Mouse (Mus musculus) intestine, embryonic 16.5 days (tissue): Measurements from ENCODE around the gene Vgf. TPM values are rescaled to one million over a fixed set of nuclear protein-coding genes. Genes with fewer than 3 reads are reported as not detected.

Experiments used
- ATAC-seq: fragments of 200-750 bp; cut with Nextera tagmentation; 2 replicates; pipeline ENCODE4 v1.8.0; 2017; ENCODE audit warnings: moderate TSS enrichment, moderate library complexity
- H3K27ac ChIP-seq: fragments of 300-500 bp; sonication (generic); 2 replicates; pipeline ENCODE4 v1.5.1; 2014; ENCODE audit warnings: mild to moderate bottlenecking, low read length
- H3K27me3 ChIP-seq: fragments of 300-500 bp; sonication (generic); replicated peaks from 2 replicates; pipeline ENCODE4 v1.6.1; 2014; ENCODE audit warnings: low read length, control low read depth, mixed read lengths; ENCODE audit not compliant: control insufficient read depth, insufficient read depth
- H3K36me3 ChIP-seq: fragments of 300-500 bp; sonication (generic); 2 replicates; pipeline ENCODE4 v1.6.1; 2014; ENCODE audit warnings: low read length, control low read depth; ENCODE audit not compliant: control insufficient read depth, insufficient read depth
- H3K4me1 ChIP-seq: fragments of 300-500 bp; sonication (generic); 2 replicates; pipeline ENCODE4 v1.6.1; 2014; ENCODE audit warnings: low read length, control low read depth, mixed read lengths; ENCODE audit not compliant: control insufficient read depth, insufficient read depth
- H3K4me2 ChIP-seq: fragments of 300-500 bp; sonication (generic); 2 replicates; pipeline ENCODE4 v1.6.1; 2014; ENCODE audit warnings: low read depth, low read length, control low read depth
- H3K4me3 ChIP-seq: fragments of 300-500 bp; sonication (generic); 2 replicates; pipeline ENCODE4 v1.5.1; 2014; ENCODE audit warnings: mild to moderate bottlenecking, low read length
- H3K9ac ChIP-seq: fragments of 300-500 bp; sonication (generic); 2 replicates; pipeline ENCODE4 v1.6.1; 2014; ENCODE audit warnings: low read depth, low read length
- H3K9me3 ChIP-seq: fragments of 300-500 bp; sonication (generic); 2 replicates; pipeline ENCODE4 v1.6.1; 2016; ENCODE audit warnings: low read length, control low read depth; ENCODE audit not compliant: control insufficient read depth
- WGBS: fragments of 180-500 bp; shearing (Covaris S2); extraction: QIAGEN DNeasy Blood & Tissue Kit; methylation state at CpG from one replicate; pipeline ENCODE4 v1.1.7; 2014; 5-methylcytosine and 5-hydroxymethylcytosine counted together
- polyA plus RNA-seq: library from polyadenylated mRNA; unstranded; fragments of >200 nt; fragmentation: Nextera tagmentation; extraction: Ambion mirVana; gene quantifications from 2 replicates; pipeline ENCODE4 v1.2.1, GENCODE M21; 2015

Gene Vgf
- polyA plus RNA-seq, 1 experiment from 2014 or later = 0.50 TPM

DNA sequence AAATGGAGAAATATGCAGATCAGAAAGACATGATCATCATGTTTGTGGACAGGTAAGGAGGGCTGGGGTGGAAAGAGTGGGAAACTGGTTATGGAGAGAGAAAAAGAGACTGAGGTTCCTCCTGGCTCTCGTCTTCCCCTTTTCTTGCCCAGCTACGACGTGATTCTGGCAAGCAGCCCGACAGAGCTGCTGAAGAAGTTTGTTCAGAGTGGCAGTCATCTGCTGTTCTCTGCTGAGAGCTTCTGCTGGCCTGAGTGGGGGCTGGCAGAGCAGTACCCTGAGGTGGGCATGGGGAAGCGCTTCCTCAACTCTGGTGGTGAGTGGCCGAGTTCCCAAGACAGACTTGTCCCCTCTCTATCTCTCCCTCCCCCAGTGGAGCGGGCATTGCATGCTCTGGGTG is 37.8 kb upstream of the Vgf start:
- Histone ChIP-seq H3K4me2 (peak overlapping the region; percentile 88), H3K27me3 (no peaks in the 10 kb centered on the region), H3K9ac (peak overlapping the region; percentile 97; the same call in 1 of the 2 replicates), H3K4me1 (peaks cover 14% of the 10 kb centered on the region), H3K36me3 (peaks cover 17% of the 10 kb centered on the region), H3K27ac (no peak overlapping the region), H3K4me3 (peak overlapping the region; percentile 94; the same call in 1 of the 2 replicates), H3K9me3 (no peaks in the 10 kb centered on the region)
- 53% methylated on average over 7 of the region's 7 CpGs for WGBS
- ATAC-seq = no peak

DNA sequence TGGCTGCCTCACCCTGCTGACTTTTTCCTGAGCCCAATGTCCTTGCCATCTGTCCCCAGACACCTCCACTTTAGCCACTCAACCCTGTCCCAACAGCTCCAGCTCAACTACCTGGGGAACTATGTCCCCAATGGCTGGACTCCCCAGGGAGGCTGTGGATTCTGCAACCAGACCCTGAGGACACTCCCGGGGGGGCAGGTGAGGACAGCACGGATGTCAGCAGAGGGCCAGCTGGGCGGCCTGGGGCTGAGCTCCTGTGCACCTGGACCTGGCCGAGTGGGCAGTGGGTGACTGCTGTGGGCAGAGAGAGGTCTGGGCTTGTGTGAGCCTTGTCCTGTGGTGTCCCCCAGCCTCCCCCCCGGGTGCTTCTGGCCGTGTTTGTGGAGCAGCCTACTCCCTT is 36.4 kb upstream of the Vgf start:
- Histone ChIP-seq H3K36me3 (peaks cover 26% of the 10 kb centered on the region; the same call in 1 of the 2 replicates), H3K27ac (no peak overlapping the region), H3K4me3 (no peak overlapping the region), H3K9me3 (no peaks in the 10 kb centered on the region), H3K27me3 (no peaks in the 10 kb centered on the region), H3K9ac (no peak overlapping the region), H3K4me2 (no peak overlapping the region), H3K4me1 (peaks cover 14% of the 10 kb centered on the region)
- ATAC-seq = no peak
- WGBS = 88% methylated on average over 6 of the region's 6 CpGs

DNA sequence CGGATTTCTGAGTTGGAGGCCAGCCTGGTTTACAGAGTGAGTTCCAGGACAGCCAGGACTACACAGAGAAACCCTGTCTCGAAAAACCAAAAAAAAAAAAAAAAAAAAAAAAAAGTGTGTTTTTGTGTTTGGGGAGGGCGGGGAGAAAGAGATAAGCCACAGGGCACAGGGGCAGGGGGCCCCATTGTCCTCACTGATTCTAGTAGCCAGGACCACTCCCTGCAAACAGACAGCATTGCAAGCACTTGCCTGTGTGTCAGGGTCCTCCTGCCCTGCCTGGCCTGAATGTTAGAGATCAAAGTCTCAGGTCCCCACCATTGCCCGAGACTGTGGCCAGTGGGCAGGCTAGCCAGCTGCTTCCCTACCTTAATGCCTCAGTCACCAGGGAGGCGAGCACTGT is 26.7 kb upstream of the Vgf start:
- no peaks in the 10 kb centered on the region for H3K27me3 ChIP-seq
- no peak overlapping the region for H3K27ac ChIP-seq
- H3K4me1 ChIP-seq = no peaks in the 10 kb centered on the region
- no peak overlapping the region for H3K4me2 ChIP-seq
- H3K36me3 ChIP-seq = 0 out of 2 replicates have a peak, but pooled peaks cover 3% of the 10 kb centered on the region
- ATAC-seq = no peak
- no peaks in the 10 kb centered on the region for H3K9me3 ChIP-seq
- 60% methylated on average over 4 of the region's 5 CpGs for WGBS
- no peak overlapping the region for H3K4me3 ChIP-seq
- no peak overlapping the region for H3K9ac ChIP-seq

DNA sequence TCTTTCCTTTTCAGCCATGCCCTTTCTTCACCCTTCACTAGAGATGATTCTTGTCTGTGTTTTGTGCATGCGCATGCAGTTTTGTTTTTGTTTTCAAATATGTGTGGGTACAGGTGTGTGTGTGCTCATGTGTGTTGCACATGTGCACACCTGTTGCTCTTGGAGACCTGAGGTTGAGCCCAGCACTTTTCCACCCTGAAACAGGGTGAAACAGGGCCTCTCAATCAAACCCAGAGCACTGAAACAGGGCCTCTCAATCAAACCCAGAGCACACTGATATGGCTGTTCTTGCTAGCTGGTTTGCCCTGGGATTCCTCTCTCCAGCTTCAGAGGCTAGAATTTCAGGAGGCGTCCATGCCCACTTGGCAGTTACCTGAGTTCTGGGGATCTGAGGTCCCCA is 25.6 kb upstream of the Vgf start:
- Histone ChIP-seq H3K36me3 (no peaks in the 10 kb centered on the region), H3K9me3 (no peaks in the 10 kb centered on the region), H3K4me3 (no peak overlapping the region), H3K4me2 (no peak overlapping the region), H3K27me3 (no peaks in the 10 kb centered on the region), H3K9ac (no peak overlapping the region), H3K27ac (no peak overlapping the region), H3K4me1 (no peaks in the 10 kb centered on the region)
- 78% methylated on average over 2 of the region's 2 CpGs for WGBS
- no peak for ATAC-seq

DNA sequence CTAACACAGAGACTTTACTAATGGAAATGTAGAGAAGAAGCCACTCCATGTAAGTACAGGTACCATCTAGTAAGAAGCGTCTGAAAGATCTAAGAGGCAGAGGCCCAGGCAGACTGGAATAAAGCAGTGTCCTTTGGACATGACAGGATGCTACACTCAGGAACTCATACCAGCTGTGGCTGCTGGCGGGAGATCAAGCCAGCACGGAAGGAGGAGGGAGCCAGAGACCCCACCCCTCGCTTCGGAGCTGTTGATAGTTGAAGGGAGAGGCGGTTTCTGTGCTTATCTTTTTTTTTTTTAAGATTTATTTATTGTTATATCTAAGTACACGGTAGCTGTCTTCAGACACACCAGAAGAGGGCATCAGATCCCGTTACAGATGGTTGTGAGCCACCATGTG is 18.9 kb upstream of the Vgf start:
- ATAC-seq = no peak
- Histone ChIP-seq H3K9me3 (no peaks in the 10 kb centered on the region), H3K27me3 (no peaks in the 10 kb centered on the region), H3K4me3 (no peak overlapping the region), H3K9ac (no peak overlapping the region), H3K4me2 (no peak overlapping the region), H3K4me1 (0 out of 2 replicates have a peak, but pooled peaks cover 3% of the 10 kb centered on the region), H3K27ac (no peak overlapping the region), H3K36me3 (no peaks in the 10 kb centered on the region)
- 30% methylated on average over 8 of the region's 8 CpGs for WGBS

DNA sequence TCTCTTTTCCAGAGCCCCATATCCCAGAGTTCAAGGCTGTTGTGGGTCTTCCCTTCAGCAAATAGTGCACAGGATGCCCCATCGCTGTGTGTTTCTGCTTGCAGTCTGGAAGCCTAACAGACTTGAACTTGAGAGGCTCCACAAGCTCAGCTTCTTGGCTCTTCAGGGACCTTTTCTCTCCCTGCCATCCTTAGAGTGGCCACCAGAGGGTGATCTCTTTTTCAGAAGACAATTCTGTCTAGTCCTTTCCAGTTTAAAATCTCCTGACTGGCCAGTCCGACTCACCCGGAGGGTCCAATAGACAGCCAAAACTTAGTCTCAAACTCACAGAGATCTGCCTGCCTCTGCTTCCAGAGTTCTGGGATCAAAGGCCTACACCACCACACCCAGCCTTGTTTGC is 16.2 kb upstream of the Vgf start:
- no peak overlapping the region for H3K27ac ChIP-seq
- H3K36me3 ChIP-seq = no peaks in the 10 kb centered on the region
- no peaks in the 10 kb centered on the region for H3K27me3 ChIP-seq
- H3K9me3 ChIP-seq = no peaks in the 10 kb centered on the region
- ATAC-seq = no peak
- H3K4me2 ChIP-seq = no peak overlapping the region
- no peak overlapping the region for H3K9ac ChIP-seq
- H3K4me3 ChIP-seq = no peak overlapping the region
- 27% methylated on average over 3 of the region's 3 CpGs for WGBS
- H3K4me1 ChIP-seq = 0 out of 2 replicates have a peak, but pooled peaks cover 3% of the 10 kb centered on the region

DNA sequence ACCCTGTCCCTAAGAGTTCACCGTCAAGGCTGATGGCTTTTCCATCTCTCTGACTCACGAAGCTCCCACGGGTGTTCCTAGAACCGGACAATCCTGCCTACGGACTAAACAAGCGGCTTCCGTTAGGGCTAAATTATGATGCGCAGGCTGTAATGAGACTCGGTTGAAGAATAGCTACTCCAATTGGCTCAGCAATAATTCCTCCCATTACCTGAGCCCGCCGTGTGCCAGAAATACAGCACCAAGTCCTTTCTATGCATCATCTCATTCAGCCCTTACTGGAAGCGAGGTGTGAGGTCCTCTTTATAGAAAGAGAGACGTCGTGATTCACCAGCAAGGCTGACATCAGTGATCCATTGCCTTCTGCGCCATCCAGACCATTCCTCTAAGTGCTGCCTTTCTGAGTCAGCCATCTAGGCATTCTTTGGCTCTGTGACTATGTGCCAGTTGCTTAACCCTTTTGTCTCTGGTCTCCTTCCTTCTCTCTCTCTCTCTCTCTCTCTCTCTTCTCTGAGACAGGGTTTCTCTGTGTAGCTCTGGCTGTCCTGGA is 13.7 kb upstream of the Vgf start:
- no peak overlapping the region for H3K4me3 ChIP-seq
- H3K4me1 ChIP-seq = no peaks in the 10 kb centered on the region
- no peak overlapping the region for H3K4me2 ChIP-seq
- WGBS = 70% methylated on average over 15 of the region's 15 CpGs
- H3K9me3 ChIP-seq = no peaks in the 10 kb centered on the region
- H3K36me3 ChIP-seq = no peaks in the 10 kb centered on the region
- ATAC-seq = no peak
- H3K27ac ChIP-seq = no peak overlapping the region
- H3K9ac ChIP-seq = no peak overlapping the region
- no peaks in the 10 kb centered on the region for H3K27me3 ChIP-seq

DNA sequence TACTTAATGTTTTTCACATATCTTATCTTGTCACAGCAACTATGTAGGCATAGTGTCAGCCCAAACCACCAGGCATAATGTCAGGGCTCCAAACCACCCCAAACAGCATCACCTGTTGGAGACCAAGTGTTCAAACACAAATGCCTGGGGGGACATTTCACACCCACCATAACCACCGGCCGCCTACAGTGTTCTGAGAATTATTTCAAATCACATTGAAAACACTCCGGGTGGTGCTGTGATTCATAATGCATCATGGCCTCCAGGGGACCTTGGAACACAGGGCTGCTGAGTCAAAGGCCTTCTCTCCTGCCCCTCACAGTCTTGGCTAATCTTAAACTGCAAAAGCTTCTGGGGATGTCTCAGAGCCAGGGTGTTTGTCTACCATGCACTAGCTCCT is 10.3 kb upstream of the Vgf start:
- Histone ChIP-seq H3K9me3 (no peaks in the 10 kb centered on the region), H3K4me3 (no peak overlapping the region), H3K4me2 (no peak overlapping the region), H3K27me3 (no peaks in the 10 kb centered on the region), H3K27ac (no peak overlapping the region), H3K4me1 (no peaks in the 10 kb centered on the region), H3K36me3 (no peaks in the 10 kb centered on the region), H3K9ac (no peak overlapping the region)
- WGBS = 88% methylated on average over 3 of the region's 3 CpGs
- no peak for ATAC-seq

DNA sequence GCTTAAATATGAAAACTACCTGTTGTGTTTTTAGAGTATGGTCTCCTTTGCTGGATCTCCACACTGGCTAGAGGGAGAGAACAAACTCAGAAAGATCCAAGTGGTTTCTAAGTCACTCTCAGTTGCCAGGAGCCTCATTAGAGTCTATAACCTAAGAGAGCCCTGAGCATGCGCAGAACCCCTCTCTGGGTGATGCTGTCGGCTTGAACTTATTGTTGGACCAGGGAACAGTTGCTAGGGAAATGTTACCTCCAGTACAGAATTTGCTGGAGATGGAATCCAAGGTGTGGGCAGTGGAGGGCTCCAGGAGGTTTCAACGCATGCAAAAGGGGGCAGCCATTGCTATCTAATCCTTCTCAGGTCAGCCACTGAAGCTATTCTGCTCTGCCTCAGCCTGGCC is 1.9 kb upstream of the Vgf start:
- H3K9ac ChIP-seq = no peak overlapping the region
- 46% methylated on average over 3 of the region's 3 CpGs for WGBS
- H3K27ac ChIP-seq = no peak overlapping the region
- H3K4me3 ChIP-seq = no peak overlapping the region
- peaks cover 3% of the 10 kb centered on the region for H3K4me1 ChIP-seq
- no peaks in the 10 kb centered on the region for H3K9me3 ChIP-seq
- H3K4me2 ChIP-seq = no peak overlapping the region
- no peak for ATAC-seq
- H3K36me3 ChIP-seq = no peaks in the 10 kb centered on the region
- H3K27me3 ChIP-seq = peaks cover 41% of the 10 kb centered on the region

DNA sequence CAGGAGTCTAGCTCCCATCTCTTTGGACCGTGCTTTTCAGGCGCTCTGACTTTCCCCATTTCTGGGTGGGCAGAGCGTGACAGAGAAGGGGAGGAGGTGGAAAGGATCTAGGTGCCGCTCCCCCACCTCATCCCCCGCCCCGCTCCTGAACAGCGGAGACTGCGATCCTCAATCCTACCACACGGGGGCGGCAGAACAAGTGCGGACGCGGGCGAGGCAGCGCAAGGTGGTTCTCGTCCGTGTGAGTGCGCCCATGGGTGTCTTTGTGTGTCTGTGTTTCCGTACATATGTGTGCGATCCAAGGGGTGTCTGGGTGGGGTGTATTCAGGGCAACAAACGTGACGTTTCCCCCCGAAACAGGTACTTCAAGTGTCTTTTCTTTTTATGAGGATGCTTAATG is 1.1 kb upstream of the Vgf start:
- under 1% methylated on average over 23 of the region's 23 CpGs for WGBS
- no peak overlapping the region for H3K27ac ChIP-seq
- H3K4me1 ChIP-seq = peaks cover 8% of the 10 kb centered on the region
- no peak for ATAC-seq
- H3K4me2 ChIP-seq = no peak overlapping the region
- H3K9me3 ChIP-seq = no peaks in the 10 kb centered on the region
- H3K36me3 ChIP-seq = no peaks in the 10 kb centered on the region
- peaks cover 47% of the 10 kb centered on the region for H3K27me3 ChIP-seq
- H3K4me3 ChIP-seq = no peak overlapping the region
- H3K9ac ChIP-seq = no peak overlapping the region
